Mouse (Mus musculus) liver, postnatal 0 days (tissue): ENCODE measurements at regions not wholly inside any gene's neighbourhood (a gene's known extent, or its start where the extent isn't known, plus 50 kb on each side); places are given as distances from the start of the nearest gene placed in this dataset.
A peak's percentile ranks its signal among the peaks of the same experiment; 100 is the strongest.

Experiments used
- ATAC-seq: fragments of 200-750 bp; cut with Nextera tagmentation; 2 replicates; pipeline ENCODE4 v1.8.0; 2017; ENCODE audit warnings: mild to moderate bottlenecking, moderate library complexity
- DNase-seq: peaks from one replicate; pipeline ENCODE4 v3.0.0-alpha.2; 2016
- H3K27ac ChIP-seq: fragments of 300-500 bp; sonication (generic); 2 replicates; pipeline ENCODE4 v1.5.1; 2014; ENCODE audit warnings: antibody characterized with exemption, moderate library complexity, mild to moderate bottlenecking, low read depth
- H3K27me3 ChIP-seq: fragments of 300-500 bp; sonication (generic); 2 replicates; pipeline ENCODE4 v1.6.1; 2014; ENCODE audit warnings: low read length, control low read depth, mixed read lengths; ENCODE audit not compliant: insufficient read depth
- H3K36me3 ChIP-seq: fragments of 300-500 bp; sonication (generic); replicated peaks from 2 replicates; pipeline ENCODE4 v1.6.1; 2014; ENCODE audit warnings: mild to moderate bottlenecking, control low read depth, low read length, moderate library complexity, mixed read lengths; ENCODE audit not compliant: insufficient read depth
- H3K4me1 ChIP-seq: fragments of 300-500 bp; sonication (generic); 2 replicates; pipeline ENCODE4 v1.6.1; 2014; ENCODE audit warnings: antibody characterized with exemption, mild to moderate bottlenecking, control low read depth; ENCODE audit not compliant: insufficient read depth
- H3K4me2 ChIP-seq: fragments of 300-500 bp; sonication (generic); 2 replicates; pipeline ENCODE4 v1.6.1; 2014; ENCODE audit warnings: low read depth, mild to moderate bottlenecking, low read length, moderate library complexity, mixed read lengths
- H3K4me3 ChIP-seq: fragments of 300-500 bp; sonication (generic); 2 replicates; pipeline ENCODE4 v1.5.1; 2014; ENCODE audit warnings: low read depth, low read length
- H3K9ac ChIP-seq: fragments of 300-500 bp; sonication (generic); replicated peaks from 2 replicates; pipeline ENCODE4 v1.6.1; 2014; ENCODE audit warnings: mild to moderate bottlenecking, moderate library complexity
- H3K9me3 ChIP-seq: fragments of 300-500 bp; sonication (generic); 2 replicates; pipeline ENCODE4 v1.6.1; 2016; ENCODE audit warnings: mild to moderate bottlenecking, control low read depth, low read length, mixed read lengths
- CTCF ChIP-seq: sonication (generic); IDR thresholded peaks from 2 replicates; pipeline ENCODE4 v1.5.1; 2016; ENCODE audit warnings: antibody characterized with exemption, low read depth
- EP300 ChIP-seq: IDR thresholded peaks from 2 replicates; pipeline ENCODE4 v1.6.1; 2016; ENCODE audit warnings: antibody characterized with exemption, low read depth, mild to moderate bottlenecking
- WGBS: fragments of 180-500 bp; shearing (Covaris S2); extraction: QIAGEN DNeasy Blood & Tissue Kit; methylation state at CpG from one replicate; pipeline ENCODE4 v1.1.7; 2014; ENCODE audit not compliant: insufficient replicate concordance; 5-methylcytosine and 5-hydroxymethylcytosine counted together

DNA sequence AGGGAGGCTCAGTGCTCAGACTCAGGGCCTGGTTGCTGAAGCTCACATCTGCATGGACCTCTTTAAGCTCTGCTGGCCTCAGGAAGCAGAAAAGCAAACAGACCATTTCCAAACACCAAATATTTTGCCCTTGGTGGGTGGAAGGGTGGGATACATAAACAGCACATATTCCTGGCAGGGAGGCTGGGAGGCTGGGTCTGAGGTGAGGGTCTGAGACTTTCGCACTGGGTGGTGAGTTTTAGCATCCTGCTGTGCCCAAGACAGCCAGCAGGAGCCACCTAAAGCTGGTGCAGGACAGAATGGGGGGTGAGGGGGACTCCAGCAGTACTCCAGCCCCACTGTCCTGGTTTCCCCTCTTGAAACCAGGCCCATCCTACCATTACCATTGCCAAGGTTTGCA is 90.6 kb upstream of the Syt13 start:
- Histone ChIP-seq H3K4me1 (no peaks in the 10 kb centered on the region), H3K4me2 (no peak overlapping the region), H3K27ac (no peak overlapping the region), H3K27me3 (no peaks in the 10 kb centered on the region), H3K4me3 (no peak overlapping the region), H3K9me3 (no peaks in the 10 kb centered on the region), H3K36me3 (no peaks in the 10 kb centered on the region), H3K9ac (no peak overlapping the region)
- DNase-seq (no peak), ATAC-seq (no peak)
- 78% methylated on average over 1 of the region's 1 CpGs for WGBS
- TF ChIP-seq EP300 (no peak), CTCF (no peak)

DNA sequence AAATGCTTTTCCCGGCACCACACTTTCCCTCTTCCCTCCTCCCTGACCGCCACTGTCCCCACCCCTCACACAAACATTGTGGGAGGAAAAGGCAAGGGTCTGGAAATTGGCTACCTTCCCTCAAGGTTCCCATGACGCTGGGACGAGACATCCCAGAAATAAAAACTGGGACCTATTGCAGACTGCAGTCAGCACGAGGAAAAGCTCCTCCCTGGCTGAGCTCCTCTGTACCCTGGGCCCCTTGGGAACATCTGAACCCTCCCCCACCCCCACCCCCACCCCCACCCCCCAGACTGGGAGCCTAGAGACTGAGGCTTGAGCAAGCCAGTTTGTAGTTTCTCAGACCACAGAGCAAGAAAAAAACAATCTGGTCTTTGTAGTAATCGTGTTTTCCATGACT is 89.5 kb upstream of the Syt13 start:
- Histone ChIP-seq H3K36me3 (no peaks in the 10 kb centered on the region), H3K4me3 (no peak overlapping the region), H3K4me1 (no peaks in the 10 kb centered on the region), H3K9ac (no peak overlapping the region), H3K9me3 (no peaks in the 10 kb centered on the region), H3K27ac (no peak overlapping the region), H3K4me2 (no peak overlapping the region), H3K27me3 (no peaks in the 10 kb centered on the region)
- ATAC-seq (no peak), DNase-seq (no peak)
- TF ChIP-seq EP300 (no peak), CTCF (no peak)
- WGBS = 25% methylated on average over 6 of the region's 6 CpGs

DNA sequence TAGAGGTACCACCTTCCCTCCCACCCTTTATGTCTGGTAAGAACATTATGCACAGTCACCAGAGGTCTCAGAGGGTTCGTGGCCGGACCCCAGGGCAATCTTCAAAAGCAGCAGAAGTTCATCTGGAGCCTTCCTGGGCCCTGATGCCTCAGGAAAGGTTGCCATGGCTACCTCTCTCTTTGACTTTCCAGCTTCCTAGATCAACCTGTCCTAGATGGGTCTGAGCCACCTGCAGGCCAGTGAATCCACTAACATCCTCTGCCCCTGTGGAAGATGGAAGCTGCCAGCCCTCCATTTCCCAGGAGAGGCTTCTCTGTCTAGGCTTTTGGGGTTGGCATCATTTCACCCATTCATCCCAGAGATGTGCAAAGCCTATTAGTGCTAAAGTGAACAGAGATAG is 84.8 kb upstream of the Syt13 start:
- ATAC-seq (no peak), DNase-seq (no peak)
- no peaks in the 10 kb centered on the region for H3K9me3 ChIP-seq
- H3K27ac ChIP-seq = no peak overlapping the region
- WGBS = 66% methylated on average over 2 of the region's 2 CpGs
- H3K4me3 ChIP-seq = no peak overlapping the region
- no peak overlapping the region for H3K9ac ChIP-seq
- no peaks in the 10 kb centered on the region for H3K36me3 ChIP-seq
- H3K4me1 ChIP-seq = no peaks in the 10 kb centered on the region
- H3K4me2 ChIP-seq = no peak overlapping the region
- H3K27me3 ChIP-seq = no peaks in the 10 kb centered on the region
- TF ChIP-seq EP300 (no peak), CTCF (no peak)

GRCm38 (mm10) chr2:92831784-92832183 is 83.1 kb upstream of the Syt13 start:
- Histone ChIP-seq H3K9me3 (no peaks in the 10 kb centered on the region), H3K4me2 (no peak overlapping the region), H3K4me3 (no peak overlapping the region), H3K9ac (no peak overlapping the region), H3K27ac (no peak overlapping the region), H3K36me3 (no peaks in the 10 kb centered on the region), H3K4me1 (no peaks in the 10 kb centered on the region), H3K27me3 (no peaks in the 10 kb centered on the region)
- ATAC-seq = no peak
- TF ChIP-seq CTCF = no peak
- TF ChIP-seq EP300 = no peak
- DNase-seq = no peak
- WGBS = 27% methylated on average over 7 of the region's 7 CpGs

- no peaks in the 10 kb centered on the region for H3K27me3 ChIP-seq
- H3K27ac ChIP-seq = no peak overlapping the region
- no peak for TF ChIP-seq CTCF
- H3K4me3 ChIP-seq = no peak overlapping the region
- 43% methylated on average over 4 of the region's 4 CpGs for WGBS
- H3K9ac ChIP-seq = no peak overlapping the region
- H3K9me3 ChIP-seq = no peaks in the 10 kb centered on the region
- no peaks in the 10 kb centered on the region for H3K4me1 ChIP-seq
- H3K4me2 ChIP-seq = no peak overlapping the region
- ATAC-seq (no peak), DNase-seq (no peak)
- no peaks in the 10 kb centered on the region for H3K36me3 ChIP-seq
Observed at GRCm38 (mm10) chr2:92836203-92836602, 78.7 kb upstream of the Syt13 start.

DNA sequence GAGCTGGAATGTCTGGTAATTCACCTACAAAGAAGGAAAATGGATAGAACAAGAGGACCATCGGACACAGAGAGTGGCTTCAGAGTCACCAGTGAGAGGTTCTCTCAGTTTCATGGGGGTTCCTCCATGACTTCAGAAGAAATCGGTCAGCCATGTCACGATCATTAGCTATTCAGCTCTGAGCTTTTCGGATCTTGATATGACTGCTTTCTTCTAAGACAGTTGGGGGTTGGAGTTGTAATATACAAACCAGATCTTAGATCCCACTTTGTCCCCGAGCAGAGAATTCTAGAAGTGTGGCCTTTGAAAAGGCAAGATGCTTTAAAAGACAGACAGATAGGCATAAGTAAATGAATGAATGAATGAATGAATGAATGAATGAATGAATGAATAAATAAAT is 76.9 kb upstream of the Syt13 start:
- ATAC-seq = no peak
- H3K9me3 ChIP-seq = no peaks in the 10 kb centered on the region
- no peak for DNase-seq
- no peaks in the 10 kb centered on the region for H3K27me3 ChIP-seq
- TF ChIP-seq EP300 = no peak
- no peaks in the 10 kb centered on the region for H3K36me3 ChIP-seq
- H3K4me1 ChIP-seq = no peaks in the 10 kb centered on the region
- no peak overlapping the region for H3K27ac ChIP-seq
- 80% methylated on average over 5 of the region's 5 CpGs for WGBS
- H3K4me2 ChIP-seq = no peak overlapping the region
- no peak overlapping the region for H3K9ac ChIP-seq
- H3K4me3 ChIP-seq = no peak overlapping the region

- TF ChIP-seq CTCF (peak; percentile 71), EP300 (no peak)
- H3K9me3 ChIP-seq = no peaks in the 10 kb centered on the region
- H3K4me2 ChIP-seq = no peak overlapping the region
- no peaks in the 10 kb centered on the region for H3K36me3 ChIP-seq
- no peaks in the 10 kb centered on the region for H3K4me1 ChIP-seq
- ATAC-seq (no peak), DNase-seq (peak; percentile 53)
- WGBS = 16% methylated on average over 4 of the region's 4 CpGs
- no peak overlapping the region for H3K4me3 ChIP-seq
- no peak overlapping the region for H3K27ac ChIP-seq
- no peak overlapping the region for H3K9ac ChIP-seq
- H3K27me3 ChIP-seq = no peaks in the 10 kb centered on the region
Observed at GRCm38 (mm10) chr2:92840009-92840408, 74.9 kb upstream of the Syt13 start.
